Mouse (Mus musculus) embryonic facial prominence, embryonic 10.5 days (tissue): ENCODE measurements around the gene Arid4a. TPM values are rescaled to one million over a fixed set of nuclear protein-coding genes. Genes with fewer than 3 reads are reported as not detected.
"Not testable (repeated sequence)": the region's sequence is repeated elsewhere in the genome, so short reads cannot be mapped to it uniquely, and the experiment has no call there.

Source experiments
- DNase-seq: peaks from one replicate; pipeline ENCODE4 v3.0.0-alpha.2; 2017; ENCODE audit warnings: low spot score
- H3K27ac ChIP-seq: fragments of 300-500 bp; sonication (generic); replicated peaks from 2 replicates; pipeline ENCODE4 v1.5.1; 2016; ENCODE audit warnings: mild to moderate bottlenecking
- H3K27me3 ChIP-seq: fragments of 300-500 bp; sonication (generic); replicated peaks from 2 replicates; pipeline ENCODE4 v1.6.1; 2016; ENCODE audit warnings: low read depth, mild to moderate bottlenecking; ENCODE audit not compliant: poor library complexity, severe bottlenecking
- H3K36me3 ChIP-seq: fragments of 300-500 bp; sonication (generic); replicated peaks from 2 replicates; pipeline ENCODE4 v1.6.1; 2016; ENCODE audit warnings: mild to moderate bottlenecking, moderate library complexity
- H3K4me1 ChIP-seq: fragments of 300-500 bp; sonication (generic); 2 replicates; pipeline ENCODE4 v1.6.1; 2016
- H3K4me3 ChIP-seq: fragments of 300-500 bp; sonication (generic); 2 replicates; pipeline ENCODE4 v1.5.1; 2016; ENCODE audit warnings: mild to moderate bottlenecking, moderate library complexity
- H3K9me3 ChIP-seq: fragments of 300-500 bp; sonication (generic); 2 replicates; pipeline ENCODE4 v1.6.1; 2016; ENCODE audit warnings: mild to moderate bottlenecking
- WGBS: fragments of 180-500 bp; shearing (Covaris S2); methylation state at CpG from one replicate; pipeline ENCODE4 v1.1.7; 2016; 5-methylcytosine and 5-hydroxymethylcytosine counted together
- polyA plus RNA-seq: library from polyadenylated mRNA; unstranded; fragments of >200 nt; fragmentation: Nextera tagmentation; extraction: Ambion mirVana; gene quantifications from 2 replicates; pipeline ENCODE4 v1.2.1, GENCODE M21; 2016

Gene Arid4a
- polyA plus RNA-seq, 1 experiment from 2014 or later = 26.6 TPM

GRCm38 (mm10) chr12:71019211-71019610, 3.4 kb downstream of the Arid4a start:
- DNase-seq = no peak
- 90% methylated on average over 8 of the region's 8 CpGs for WGBS
- no peaks in the 10 kb centered on the region for H3K9me3 ChIP-seq
- no peak overlapping the region for H3K4me3 ChIP-seq
- peaks cover 14% of the 10 kb centered on the region for H3K4me1 ChIP-seq
- no peak overlapping the region for H3K27ac ChIP-seq
- H3K36me3 ChIP-seq = peaks cover 51% of the 10 kb centered on the region
- no peaks in the 10 kb centered on the region for H3K27me3 ChIP-seq

DNA sequence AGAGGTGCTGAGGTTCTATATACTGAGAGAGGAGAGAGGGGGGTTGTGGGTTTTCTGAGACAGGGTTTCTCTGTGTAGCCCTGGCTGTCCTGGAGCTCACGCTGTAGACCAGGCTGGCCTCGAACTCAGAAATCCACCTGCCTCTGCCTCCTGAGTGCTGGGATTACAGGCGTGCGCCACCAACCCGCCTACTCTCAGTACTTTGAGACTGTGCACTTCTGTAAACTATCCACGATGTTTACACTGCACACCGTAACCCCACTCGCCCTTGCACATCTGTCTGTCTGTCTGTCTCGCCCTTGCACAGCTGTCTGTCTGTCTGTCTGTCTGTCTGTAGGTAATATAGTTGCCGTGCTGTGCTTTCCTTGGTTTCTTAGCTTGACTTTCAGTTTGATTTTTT, 8.6 kb downstream of the Arid4a start:
- Histone ChIP-seq H3K9me3 (no peaks in the 10 kb centered on the region), H3K36me3 (peaks cover 96% of the 10 kb centered on the region), H3K4me3 (no peak overlapping the region), H3K4me1 (no peaks in the 10 kb centered on the region), H3K27me3 (no peaks in the 10 kb centered on the region), H3K27ac (no peak overlapping the region)
- DNase-seq = no peak
- 95% methylated on average over 10 of the region's 10 CpGs for WGBS

- not testable (repeated sequence) for H3K4me3 ChIP-seq, H3K4me1 ChIP-seq, H3K9me3 ChIP-seq, H3K27ac ChIP-seq, H3K27me3 ChIP-seq, DNase-seq
- 92% methylated on average over 8 of the region's 8 CpGs for WGBS
- H3K36me3 ChIP-seq = peaks cover 87% of the 10 kb centered on the region
Observed at GRCm38 (mm10) chr12:71028265-71028664, 12.5 kb downstream of the Arid4a start.

DNA sequence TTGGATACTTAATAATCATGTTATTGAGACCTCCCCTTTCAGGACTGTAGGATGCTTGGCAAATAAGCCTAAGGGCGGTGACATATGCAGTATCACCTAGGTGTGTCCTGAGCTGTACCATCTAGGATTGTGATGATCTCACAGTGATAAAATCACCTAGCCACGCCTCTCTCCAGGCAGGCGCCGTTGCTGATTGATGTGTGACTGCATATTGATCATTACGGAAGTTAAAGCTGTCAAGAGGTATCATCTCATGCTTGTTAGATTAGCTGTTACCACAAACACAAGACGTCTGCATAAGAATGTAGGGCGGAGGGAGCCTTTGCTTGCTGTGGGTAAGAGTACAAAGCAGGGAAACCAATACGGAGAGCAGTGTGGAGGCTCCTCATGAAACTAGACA, 14.5 kb downstream of the Arid4a start:
- DNase-seq = no peak
- Histone ChIP-seq H3K27me3 (no peaks in the 10 kb centered on the region), H3K4me1 (no peaks in the 10 kb centered on the region), H3K27ac (no peak overlapping the region), H3K4me3 (no peak overlapping the region), H3K9me3 (no peaks in the 10 kb centered on the region), H3K36me3 (peaks cover 76% of the 10 kb centered on the region)
- WGBS = 93% methylated on average over 8 of the region's 8 CpGs

DNA sequence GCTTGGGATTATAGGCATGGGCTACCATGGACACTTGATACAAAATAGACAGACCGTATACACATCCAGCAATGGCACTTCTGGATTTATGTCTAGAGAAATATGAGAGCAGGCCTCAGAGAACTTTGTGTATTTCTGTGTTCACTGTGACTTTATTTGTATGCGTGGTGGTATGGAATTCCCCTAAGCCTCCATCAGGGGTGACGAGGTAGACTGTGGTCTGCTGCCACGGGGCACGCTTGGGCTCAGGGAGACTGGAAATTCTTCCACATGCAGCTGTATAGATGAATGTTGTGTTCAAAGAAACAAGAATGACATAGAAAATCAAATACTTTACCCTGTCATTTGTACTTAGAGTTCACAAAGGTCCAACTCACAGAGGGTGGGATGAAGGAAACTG, 14.9 kb downstream of the Arid4a start:
- Histone ChIP-seq H3K27me3 (no peaks in the 10 kb centered on the region), H3K4me3 (no peak overlapping the region), H3K9me3 (no peaks in the 10 kb centered on the region), H3K27ac (no peak overlapping the region), H3K36me3 (peaks cover 72% of the 10 kb centered on the region), H3K4me1 (no peaks in the 10 kb centered on the region)
- WGBS = 95% methylated on average over 5 of the region's 5 CpGs
- no peak for DNase-seq

DNA sequence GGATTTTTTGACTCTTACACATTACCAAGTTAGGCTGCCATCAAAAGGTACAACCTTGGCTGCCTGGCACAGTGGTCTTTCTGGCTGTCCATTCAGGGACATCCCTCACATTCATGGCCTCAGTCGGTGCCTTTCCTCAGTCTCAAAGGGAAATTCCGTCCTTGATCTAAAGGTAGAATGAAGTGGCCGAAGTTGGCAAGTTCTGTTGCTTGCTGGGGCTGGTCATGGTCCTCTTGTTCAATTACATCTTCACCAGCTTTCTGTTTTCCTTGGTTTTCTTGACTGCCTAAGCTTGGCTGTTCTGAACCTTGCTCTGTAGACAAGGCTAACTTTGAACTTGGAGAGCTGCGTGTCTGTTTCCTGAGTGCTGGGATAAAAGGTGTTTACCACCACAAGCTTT, 20.0 kb downstream of the Arid4a start:
- WGBS = 92% methylated on average over 4 of the region's 4 CpGs
- Histone ChIP-seq H3K27me3 (no peaks in the 10 kb centered on the region), H3K4me3 (no peak overlapping the region), H3K4me1 (no peaks in the 10 kb centered on the region), H3K9me3 (no peaks in the 10 kb centered on the region), H3K27ac (no peak overlapping the region), H3K36me3 (peaks cover 76% of the 10 kb centered on the region)
- DNase-seq = no peak

DNA sequence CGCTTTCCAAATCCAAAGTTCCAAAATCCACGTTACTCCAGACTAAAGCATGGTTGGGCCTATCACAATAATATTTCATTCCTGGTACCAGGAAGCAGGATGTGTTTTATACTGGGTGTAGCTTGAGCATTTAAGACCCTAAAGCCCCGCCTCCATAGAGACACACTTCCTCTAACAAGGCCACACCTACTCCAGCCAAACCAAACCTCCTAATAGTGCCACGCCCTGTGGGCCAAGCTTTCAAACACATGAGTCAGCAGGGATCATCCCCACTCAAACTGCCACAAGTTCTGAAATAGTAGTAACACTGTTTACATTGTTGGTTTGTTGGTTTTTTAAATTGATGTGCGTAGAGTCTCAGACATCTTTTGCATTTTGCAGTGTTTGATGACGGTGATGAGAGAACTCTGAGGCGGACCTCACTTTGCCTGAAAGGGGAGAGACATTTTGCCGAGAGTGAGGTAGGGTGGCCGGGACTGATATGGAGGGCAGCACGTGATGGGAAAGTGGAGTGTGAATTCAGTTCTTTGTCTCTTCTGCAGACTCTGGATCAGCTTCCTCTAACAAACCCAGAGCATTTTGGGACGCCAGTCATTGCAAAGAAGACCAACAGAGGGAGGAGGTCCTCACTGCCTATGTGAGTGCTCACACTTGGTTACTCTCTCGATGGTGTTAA, 21.1 kb downstream of the Arid4a start:
- WGBS = 93% methylated on average over 12 of the region's 12 CpGs
- peaks cover 81% of the 10 kb centered on the region for H3K36me3 ChIP-seq
- H3K4me1 ChIP-seq = no peaks in the 10 kb centered on the region
- no peak overlapping the region for H3K4me3 ChIP-seq
- no peaks in the 10 kb centered on the region for H3K9me3 ChIP-seq
- no peaks in the 10 kb centered on the region for H3K27me3 ChIP-seq
- H3K27ac ChIP-seq = no peak overlapping the region
- DNase-seq = no peak

- H3K4me1 ChIP-seq = no peaks in the 10 kb centered on the region
- no peak overlapping the region for H3K4me3 ChIP-seq
- 91% methylated on average over 7 of the region's 7 CpGs for WGBS
- no peaks in the 10 kb centered on the region for H3K27me3 ChIP-seq
- no peaks in the 10 kb centered on the region for H3K9me3 ChIP-seq
- no peak overlapping the region for H3K27ac ChIP-seq
- H3K36me3 ChIP-seq = peaks cover 85% of the 10 kb centered on the region
- no peak for DNase-seq
Observed at GRCm38 (mm10) chr12:71040462-71040861, 24.7 kb downstream of the Arid4a start.

DNA sequence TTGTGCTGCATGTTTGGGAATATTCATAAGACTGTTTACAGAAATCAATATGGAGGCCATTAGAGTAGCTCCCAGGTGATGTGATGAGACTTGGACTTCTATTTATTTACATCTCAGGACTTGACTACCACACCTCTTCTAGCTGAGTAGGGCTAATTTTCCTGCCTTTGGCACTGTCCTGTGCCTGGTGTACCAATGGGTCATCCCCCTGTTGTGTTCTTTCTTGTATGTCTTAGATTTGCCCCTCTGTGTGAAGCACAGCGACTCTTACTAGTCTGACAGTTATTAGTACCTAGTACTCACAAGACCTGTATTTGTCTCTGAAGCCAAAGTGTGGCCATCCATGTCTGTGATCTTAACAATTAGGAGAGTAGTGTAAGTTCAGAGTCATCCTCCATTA, 26.7 kb downstream of the Arid4a start:
- WGBS = 93% methylated on average over 1 of the region's 1 CpGs
- Histone ChIP-seq H3K9me3 (no peaks in the 10 kb centered on the region), H3K27ac (no peak overlapping the region), H3K36me3 (peaks cover 85% of the 10 kb centered on the region), H3K4me1 (no peaks in the 10 kb centered on the region), H3K27me3 (no peaks in the 10 kb centered on the region), H3K4me3 (no peak overlapping the region)
- DNase-seq = no peak

GRCm38 (mm10) chr12:71043571-71043970, 27.8 kb downstream of the Arid4a start:
- no peak overlapping the region for H3K27ac ChIP-seq
- 91% methylated on average over 3 of the region's 3 CpGs for WGBS
- H3K27me3 ChIP-seq = no peaks in the 10 kb centered on the region
- H3K4me1 ChIP-seq = peaks cover 8% of the 10 kb centered on the region
- no peaks in the 10 kb centered on the region for H3K9me3 ChIP-seq
- H3K36me3 ChIP-seq = peaks cover 77% of the 10 kb centered on the region
- DNase-seq = no peak
- H3K4me3 ChIP-seq = no peak overlapping the region

GRCm38 (mm10) chr12:71044488-71044887, 28.7 kb downstream of the Arid4a start:
- peaks cover 68% of the 10 kb centered on the region for H3K36me3 ChIP-seq
- no peak for DNase-seq
- no peaks in the 10 kb centered on the region for H3K9me3 ChIP-seq
- no peak overlapping the region for H3K4me3 ChIP-seq
- no peak overlapping the region for H3K27ac ChIP-seq
- H3K27me3 ChIP-seq = no peaks in the 10 kb centered on the region
- H3K4me1 ChIP-seq = peaks cover 8% of the 10 kb centered on the region
- WGBS = 89% methylated on average over 2 of the region's 2 CpGs

DNA sequence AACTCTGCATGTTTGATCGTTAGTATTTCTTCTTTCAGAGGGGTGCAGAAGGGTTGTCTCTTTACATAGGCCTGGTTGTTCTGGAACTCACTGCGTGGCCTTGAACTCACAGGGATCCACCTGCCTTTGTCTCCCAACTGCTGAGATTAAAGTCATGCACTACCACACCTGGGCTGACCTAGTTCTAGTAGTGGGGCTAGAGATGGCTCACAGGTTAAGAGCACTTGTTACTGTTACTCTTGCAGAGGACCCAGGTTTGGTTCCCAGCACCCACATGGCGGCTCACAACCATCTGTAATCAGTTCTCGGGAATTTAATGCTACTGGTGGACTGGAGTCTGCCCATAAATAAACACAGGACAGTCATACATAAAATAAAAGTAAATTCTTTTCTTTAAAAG, 30.7 kb downstream of the Arid4a start:
- 96% methylated on average over 4 of the region's 4 CpGs for WGBS
- no peak overlapping the region for H3K27ac ChIP-seq
- H3K4me3 ChIP-seq = no peak overlapping the region
- peaks cover 8% of the 10 kb centered on the region for H3K4me1 ChIP-seq
- no peaks in the 10 kb centered on the region for H3K27me3 ChIP-seq
- H3K9me3 ChIP-seq = no peaks in the 10 kb centered on the region
- peaks cover 48% of the 10 kb centered on the region for H3K36me3 ChIP-seq
- DNase-seq = no peak

DNA sequence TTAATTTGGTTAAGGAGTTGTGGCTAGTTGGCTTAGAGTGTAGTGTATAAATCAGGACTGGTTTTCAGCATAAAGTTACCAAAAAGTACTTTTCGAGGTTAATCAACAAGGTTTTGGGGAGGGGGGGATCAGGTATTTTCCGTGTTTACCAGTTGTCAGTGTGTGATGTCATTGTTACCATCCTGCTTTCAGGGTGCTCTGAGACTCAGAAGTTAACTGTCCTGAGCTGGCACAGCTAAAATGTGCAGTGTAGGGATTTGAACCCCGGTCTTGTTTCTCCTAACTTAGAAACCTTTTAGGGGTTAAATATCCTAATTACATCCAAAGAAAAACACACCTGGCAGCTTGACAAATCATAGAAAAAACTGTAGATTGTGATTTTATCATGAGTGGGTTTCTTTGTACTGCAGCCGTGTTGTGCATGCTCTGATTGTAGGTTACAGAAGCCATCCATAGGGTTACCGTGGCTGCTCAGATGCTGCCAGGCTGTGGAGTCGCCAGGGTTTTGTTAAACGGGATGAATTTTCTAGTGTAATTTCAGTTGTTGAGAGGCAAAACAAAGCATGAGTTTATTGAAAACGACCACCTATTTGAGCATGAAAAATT, 31.8 kb downstream of the Arid4a start:
- no peaks in the 10 kb centered on the region for H3K27me3 ChIP-seq
- no peak for DNase-seq
- no peaks in the 10 kb centered on the region for H3K9me3 ChIP-seq
- peaks cover 40% of the 10 kb centered on the region for H3K36me3 ChIP-seq
- peaks cover 8% of the 10 kb centered on the region for H3K4me1 ChIP-seq
- H3K27ac ChIP-seq = peak overlapping the region; percentile 61
- 84% methylated on average over 8 of the region's 8 CpGs for WGBS
- no peak overlapping the region for H3K4me3 ChIP-seq
